Mouse (Mus musculus): ENCODE data around the gene Lypd8.
"Not testable (repeated sequence)": the region's sequence is repeated elsewhere in the genome, so short reads cannot be mapped to it uniquely, and the experiment has no call there.

Gene Lypd8

GRCm38 (mm10) chr11:58378763-58379278 lies at the start of gene Lypd8:
Gene Lypd8, plus strand, starts transcription at chr11:58379043.
- in situ Hi-C loops (cut with MboI, MseI), result no loop called here

- in situ Hi-C loops (cut with MboI, MseI), result no loop called here
Measured at GRCm38 (mm10) chr11:58329906-58330275, 49.0 kb upstream of the Lypd8 start.

- in situ Hi-C loops (cut with MboI, MseI), result no loop called here
Measured at GRCm38 (mm10) chr11:58330276-58331148, 48.3 kb upstream of the Lypd8 start, which contains the start of the genes Zfp672 and Sh3bp5l. Gene Zfp672, minus strand, starts transcription at chr11:58330339. Gene Sh3bp5l, plus strand, starts transcription at chr11:58330724.

GRCm38 (mm10) chr11:58331149-58331495 lies 47.7 kb upstream of the Lypd8 start:
- in situ Hi-C loops (cut with MboI, MseI), result no loop called here

- in situ Hi-C loops (cut with MboI, MseI), result no loop called here
Measured at GRCm38 (mm10) chr11:58331546-58331945, 47.3 kb upstream of the Lypd8 start.

GRCm38 (mm10) chr11:58334746-58335145 lies 44.1 kb upstream of the Lypd8 start:
- in situ Hi-C loops (cut with MboI, MseI), result no loop called here

GRCm38 (mm10) chr11:58346745-58347144 lies 32.1 kb upstream of the Lypd8 start:
- in situ Hi-C loops (cut with MboI, MseI), result no loop called here

GRCm38 (mm10) chr11:58350628-58351027 lies 28.2 kb upstream of the Lypd8 start:
- in situ Hi-C loops (cut with MboI, MseI), result no loop called here

GRCm38 (mm10) chr11:58351179-58351578 lies 27.7 kb upstream of the Lypd8 start:
- in situ Hi-C loops (cut with MboI, MseI), result no loop called here

GRCm38 (mm10) chr11:58352681-58353548 lies 25.9 kb upstream of the Lypd8 start:
- in situ Hi-C loops (cut with MboI, MseI), result no loop called here

GRCm38 (mm10) chr11:58353709-58354108 lies 25.1 kb upstream of the Lypd8 start:
- in situ Hi-C loops (cut with MboI, MseI), result no loop called here

- in situ Hi-C loops (cut with MboI, MseI), result no loop called here
Measured at GRCm38 (mm10) chr11:58354476-58354875, 24.4 kb upstream of the Lypd8 start.

- in situ Hi-C loops (cut with MboI, MseI), result loop anchor here in 1 of 2 experiments (5.0 kb wide), 1 partner anchor 107 kb away; the partner anchor contains the start of gene Olfr30
Measured at GRCm38 (mm10) chr11:58354927-58355326, 23.9 kb upstream of the Lypd8 start.

GRCm38 (mm10) chr11:58357042-58357441 lies 21.8 kb upstream of the Lypd8 start:
- in situ Hi-C loops (cut with MboI, MseI), result loop anchor here in 1 of 2 experiments (5.0 kb wide), 1 partner anchor 105 kb away; the partner anchor contains the start of gene Olfr30

- in situ Hi-C loops (cut with MboI, MseI), result loop anchor here in 1 of 2 experiments (5.0 kb wide), 1 partner anchor 104 kb away; the partner anchor contains the start of gene Olfr30
Measured at GRCm38 (mm10) chr11:58357844-58358534, 20.9 kb upstream of the Lypd8 start.

- in situ Hi-C loops (cut with MboI, MseI), result not testable (repeated sequence)
Measured at GRCm38 (mm10) chr11:58362562-58362961, 16.3 kb upstream of the Lypd8 start.

GRCm38 (mm10) chr11:58364454-58364853 lies 14.4 kb upstream of the Lypd8 start:
- in situ Hi-C loops (cut with MboI, MseI), result no loop called here

- in situ Hi-C loops (cut with MboI, MseI), result not testable (repeated sequence)
Measured at GRCm38 (mm10) chr11:58366191-58366590, 12.7 kb upstream of the Lypd8 start.

GRCm38 (mm10) chr11:58377273-58377672 lies 1.6 kb upstream of the Lypd8 start:
- in situ Hi-C loops (cut with MboI, MseI), result no loop called here

- in situ Hi-C loops (cut with MboI, MseI), result no loop called here
Measured at GRCm38 (mm10) chr11:58377686-58378085, 1.2 kb upstream of the Lypd8 start.

GRCm38 (mm10) chr11:58379516-58379915 lies 673 bp downstream of the Lypd8 start:
- in situ Hi-C loops (cut with MboI, MseI), result no loop called here

Data from T-helper 17 cell (primary cell).